Mouse (Mus musculus): Measurements from ENCODE around the gene Bfsp2. TPM values are rescaled to one million over a fixed set of nuclear protein-coding genes. Genes with fewer than 3 reads are reported as not detected.

Bfsp2 gene
- total RNA-seq (2023): 1 to 10 TPM in 1 of 2 experiments, under 1 TPM in 1; 0.49 to 1.9 TPM

GRCm38 (mm10) chr9:103480044-103480576, at the start of gene Bfsp2:
Gene Bfsp2, minus strand, starts transcription at chr9:103480420.

Other genes starting within 250 kb of the Bfsp2 start
- 100 to 1,000 TPM in 1 of 2 experiments, 10 to 100 TPM in 1; 80.1 to 102 TPM for gene Trf, start 250.0 kb downstream of the Bfsp2 start, total RNA-seq (2023)
- 1 to 10 TPM in 1 of 2 experiments, under 1 TPM in 1; 0.60 to 2.4 TPM for gene 1300017J02Rik, start 175.3 kb downstream of the Bfsp2 start, total RNA-seq (2023)
- gene Topbp1, start 175.2 kb downstream of the Bfsp2 start, total RNA-seq (2023): 10 to 100 TPM; 66.1 to 77.3 TPM
- 10 to 100 TPM; 75.7 to 83.0 TPM for gene Cdv3, start 114.6 kb downstream of the Bfsp2 start, total RNA-seq (2023)

Data from neutrophil, adult 59 days (primary cell).